Mouse (Mus musculus) liver, embryonic 13.5 days (tissue): ENCODE measurements around the gene Il27. TPM values are rescaled to one million over a fixed set of nuclear protein-coding genes. Genes with fewer than 3 reads are reported as not detected.

Source experiments
- ATAC-seq: fragments of 200-750 bp; cut with Nextera tagmentation; 2 replicates; pipeline ENCODE4 v1.8.0; 2017; ENCODE audit warnings: low read depth, mild to moderate bottlenecking, moderate number of reproducible peaks, moderate library complexity
- DNase-seq: peaks from one replicate; pipeline ENCODE4 v3.0.0; 2022
- H3K27ac ChIP-seq: fragments of 300-500 bp; sonication (generic); 2 replicates; pipeline ENCODE4 v1.5.1; 2015; ENCODE audit warnings: moderate library complexity, mild to moderate bottlenecking, inconsistent platforms
- H3K27me3 ChIP-seq: fragments of 300-500 bp; sonication (generic); 2 replicates; pipeline ENCODE4 v1.6.1; 2015; ENCODE audit warnings: mild to moderate bottlenecking, inconsistent platforms
- H3K36me3 ChIP-seq: fragments of 300-500 bp; sonication (generic); 2 replicates; pipeline ENCODE4 v1.6.1; 2015; ENCODE audit warnings: mild to moderate bottlenecking, inconsistent platforms
- H3K4me1 ChIP-seq: fragments of 300-500 bp; sonication (generic); replicated peaks from 2 replicates; pipeline ENCODE4 v1.6.1; 2015; ENCODE audit warnings: inconsistent platforms
- H3K4me2 ChIP-seq: fragments of 300-500 bp; sonication (generic); 2 replicates; pipeline ENCODE4 v1.6.1; 2015; ENCODE audit warnings: inconsistent platforms, mild to moderate bottlenecking, moderate library complexity
- H3K4me3 ChIP-seq: fragments of 300-500 bp; sonication (generic); replicated peaks from 2 replicates; pipeline ENCODE4 v1.5.1; 2015; ENCODE audit warnings: mild to moderate bottlenecking, inconsistent platforms
- H3K9ac ChIP-seq: fragments of 300-500 bp; sonication (generic); 2 replicates; pipeline ENCODE4 v1.6.1; 2015; ENCODE audit warnings: mild to moderate bottlenecking, inconsistent platforms
- H3K9me3 ChIP-seq: fragments of 300-500 bp; sonication (generic); replicated peaks from 2 replicates; pipeline ENCODE4 v1.6.1; 2016; ENCODE audit warnings: inconsistent platforms
- WGBS: fragments of 180-500 bp; shearing (Covaris S2); methylation state at CpG from one replicate; pipeline ENCODE4 v1.1.7; 2015; ENCODE audit not compliant: insufficient replicate concordance; 5-methylcytosine and 5-hydroxymethylcytosine counted together
- polyA plus RNA-seq: library from polyadenylated mRNA; unstranded; fragments of >200 nt; fragmentation: Nextera tagmentation; extraction: Ambion mirVana; gene quantifications from 2 replicates; pipeline ENCODE4 v1.2.1, GENCODE M21; 2015

Il27 gene
- polyA plus RNA-seq, 1 experiment from 2014 or later: not detected

- ATAC-seq (no peak; the same call in 1 of the 2 replicates), DNase-seq (no peak)
- peaks cover 55% of the 10 kb centered on the region for H3K4me1 ChIP-seq
- H3K4me3 ChIP-seq: no peak overlapping the region
- H3K9me3 ChIP-seq: no peaks in the 10 kb centered on the region
- no peaks in the 10 kb centered on the region for H3K27me3 ChIP-seq
- H3K36me3 ChIP-seq: no peaks in the 10 kb centered on the region
- peak overlapping the region; percentile 44; the same call in 1 of the 2 replicates for H3K9ac ChIP-seq
- 74% methylated on average over 3 of the region's 3 CpGs for WGBS
- H3K27ac ChIP-seq: no peak overlapping the region
- H3K4me2 ChIP-seq: peak overlapping the region; percentile 37
Measured at GRCm38 (mm10) chr7:126625807-126626600, 31.3 kb upstream of the Il27 start.

GRCm38 (mm10) chr7:126625369-126625768, 30.6 kb upstream of the Il27 start:
- Histone ChIP-seq H3K27ac (no peak overlapping the region), H3K4me2 (peak overlapping the region; percentile 37), H3K9ac (peak overlapping the region; percentile 44), H3K36me3 (no peaks in the 10 kb centered on the region), H3K4me3 (no peak overlapping the region; the same call in 1 of the 2 replicates), H3K9me3 (no peaks in the 10 kb centered on the region), H3K4me1 (peaks cover 59% of the 10 kb centered on the region), H3K27me3 (no peaks in the 10 kb centered on the region)
- DNase-seq: peak; percentile 47
- ATAC-seq: peak; percentile 82
- WGBS: 17% methylated on average over 6 of the region's 6 CpGs

GRCm38 (mm10) chr7:126624774-126625173, 30.0 kb upstream of the Il27 start:
- Histone ChIP-seq H3K4me2 (peak overlapping the region; percentile 37), H3K27ac (no peak overlapping the region), H3K9ac (peak overlapping the region; percentile 44; the same call in 1 of the 2 replicates), H3K36me3 (no peaks in the 10 kb centered on the region), H3K27me3 (no peaks in the 10 kb centered on the region), H3K9me3 (no peaks in the 10 kb centered on the region), H3K4me1 (peaks cover 59% of the 10 kb centered on the region), H3K4me3 (no peak overlapping the region)
- 77% methylated on average over 16 of the region's 16 CpGs for WGBS
- no peak for DNase-seq
- no peak for ATAC-seq

- Histone ChIP-seq H3K9me3 (no peaks in the 10 kb centered on the region), H3K27me3 (no peaks in the 10 kb centered on the region), H3K4me3 (no peak overlapping the region), H3K9ac (no peak overlapping the region), H3K4me2 (no peak overlapping the region), H3K4me1 (peaks cover 58% of the 10 kb centered on the region), H3K27ac (no peak overlapping the region), H3K36me3 (no peaks in the 10 kb centered on the region)
- DNase-seq (no peak), ATAC-seq (0 out of 2 replicates have a peak, but pooled peaks have one; percentile 30)
- WGBS: 11% methylated on average over 1 of the region's 1 CpGs
Measured at GRCm38 (mm10) chr7:126623381-126623780, 28.6 kb upstream of the Il27 start.

GRCm38 (mm10) chr7:126621452-126622359, 27.0 kb upstream of the Il27 start:
- Histone ChIP-seq H3K4me1 (peaks cover 56% of the 10 kb centered on the region), H3K4me2 (0 out of 2 replicates have a peak overlapping the region, but pooled peaks have one; percentile 15), H3K4me3 (no peak overlapping the region), H3K9ac (no peak overlapping the region), H3K27ac (peak overlapping the region; percentile 29; the same call in 1 of the 2 replicates), H3K27me3 (no peaks in the 10 kb centered on the region), H3K36me3 (no peaks in the 10 kb centered on the region), H3K9me3 (no peaks in the 10 kb centered on the region)
- DNase-seq (no peak), ATAC-seq (peak; percentile 77)
- WGBS: 48% methylated on average over 9 of the region's 9 CpGs

GRCm38 (mm10) chr7:126619559-126620275, 25.0 kb upstream of the Il27 start:
- H3K36me3 ChIP-seq: no peaks in the 10 kb centered on the region
- no peaks in the 10 kb centered on the region for H3K27me3 ChIP-seq
- ATAC-seq: no peak
- WGBS: 73% methylated on average over 10 of the region's 10 CpGs
- H3K4me1 ChIP-seq: peaks cover 40% of the 10 kb centered on the region
- no peak overlapping the region for H3K9ac ChIP-seq
- no peak overlapping the region for H3K4me2 ChIP-seq
- no peak overlapping the region for H3K4me3 ChIP-seq
- no peak for DNase-seq
- no peaks in the 10 kb centered on the region for H3K9me3 ChIP-seq
- no peak overlapping the region for H3K27ac ChIP-seq

GRCm38 (mm10) chr7:126616707-126617106, 22.0 kb upstream of the Il27 start:
- no peak for DNase-seq
- WGBS: 49% methylated on average over 3 of the region's 3 CpGs
- no peak overlapping the region for H3K9ac ChIP-seq
- H3K27ac ChIP-seq: no peak overlapping the region
- no peaks in the 10 kb centered on the region for H3K36me3 ChIP-seq
- no peak for ATAC-seq
- H3K27me3 ChIP-seq: no peaks in the 10 kb centered on the region
- H3K4me2 ChIP-seq: no peak overlapping the region
- no peaks in the 10 kb centered on the region for H3K9me3 ChIP-seq
- H3K4me1 ChIP-seq: peaks cover 11% of the 10 kb centered on the region
- no peak overlapping the region for H3K4me3 ChIP-seq

GRCm38 (mm10) chr7:126612736-126613135, 18.0 kb upstream of the Il27 start:
- ATAC-seq: no peak
- DNase-seq: no peak
- no peak overlapping the region for H3K9ac ChIP-seq
- H3K4me3 ChIP-seq: no peak overlapping the region
- no peaks in the 10 kb centered on the region for H3K36me3 ChIP-seq
- H3K27me3 ChIP-seq: no peaks in the 10 kb centered on the region
- peaks cover 6% of the 10 kb centered on the region for H3K4me1 ChIP-seq
- no peaks in the 10 kb centered on the region for H3K9me3 ChIP-seq
- 75% methylated on average over 3 of the region's 3 CpGs for WGBS
- H3K27ac ChIP-seq: no peak overlapping the region
- no peak overlapping the region for H3K4me2 ChIP-seq

- DNase-seq (no peak), ATAC-seq (no peak)
- peaks cover 9% of the 10 kb centered on the region for H3K4me1 ChIP-seq
- no peaks in the 10 kb centered on the region for H3K36me3 ChIP-seq
- no peaks in the 10 kb centered on the region for H3K9me3 ChIP-seq
- no peak overlapping the region for H3K9ac ChIP-seq
- H3K27me3 ChIP-seq: no peaks in the 10 kb centered on the region
- no peak overlapping the region for H3K4me2 ChIP-seq
- 67% methylated on average over 5 of the region's 5 CpGs for WGBS
- H3K4me3 ChIP-seq: no peak overlapping the region
- no peak overlapping the region for H3K27ac ChIP-seq
Measured at GRCm38 (mm10) chr7:126607796-126608195, 13.1 kb upstream of the Il27 start.

- ATAC-seq (no peak), DNase-seq (no peak)
- H3K4me3 ChIP-seq: no peak overlapping the region
- no peaks in the 10 kb centered on the region for H3K27me3 ChIP-seq
- H3K4me2 ChIP-seq: no peak overlapping the region
- WGBS: 63% methylated on average over 3 of the region's 3 CpGs
- H3K4me1 ChIP-seq: peaks cover 12% of the 10 kb centered on the region
- no peak overlapping the region for H3K9ac ChIP-seq
- no peak overlapping the region for H3K27ac ChIP-seq
- H3K36me3 ChIP-seq: no peaks in the 10 kb centered on the region
- no peaks in the 10 kb centered on the region for H3K9me3 ChIP-seq
Measured at GRCm38 (mm10) chr7:126607064-126607463, 12.3 kb upstream of the Il27 start.

GRCm38 (mm10) chr7:126606611-126607010, 11.9 kb upstream of the Il27 start:
- no peak for DNase-seq
- WGBS: 60% methylated on average over 5 of the region's 5 CpGs
- no peak for ATAC-seq

More at GRCm38 (mm10) chr7:126606611-126607010, 11.9 kb upstream of the Il27 start:
- no peak overlapping the region for H3K27ac ChIP-seq
- H3K36me3 ChIP-seq: no peaks in the 10 kb centered on the region
- peaks cover 14% of the 10 kb centered on the region for H3K4me1 ChIP-seq
- no peaks in the 10 kb centered on the region for H3K9me3 ChIP-seq
- no peak overlapping the region for H3K4me2 ChIP-seq
- no peaks in the 10 kb centered on the region for H3K27me3 ChIP-seq
- no peak overlapping the region for H3K4me3 ChIP-seq
- H3K9ac ChIP-seq: no peak overlapping the region
